Mouse (Mus musculus) lung, adult 2 months (tissue): ENCODE measurements around the gene Trp73.

ENCODE experiments used
- CTCF ChIP-seq: fragments of 200-500 bp; IDR thresholded peaks from 2 replicates; pipeline ENCODE4 v1.5.1; 2011; ENCODE audit warnings: mild to moderate bottlenecking, low read length, control low read depth; ENCODE audit not compliant: insufficient read depth
- POLR2A ChIP-seq: fragments of 200-500 bp; IDR thresholded peaks from 2 replicates; pipeline ENCODE4 v1.6.1; 2011; ENCODE audit warnings: low read depth, mild to moderate bottlenecking, control low read depth, low read length, borderline replicate concordance; ENCODE audit errors: extremely low read depth

GRCm38 (mm10) chr4:154123553-154123952, 16.5 kb downstream of the Trp73 start:
- TF ChIP-seq CTCF (no peak), POLR2A (no peak)
